Mouse (Mus musculus) spleen, adult 18-20 months (tissue): ENCODE data around the gene Fcrl1.

Experiments
- DNase-seq, 2 experiments: peaks; one replicate each; pipeline ENCODE4 v3.0.0; 2022; ENCODE audit warnings: mixed read lengths in 2 of 2

Fcrl1 gene

GRCm38 (mm10) chr3:87411150-87411549, 35.0 kb downstream of the Fcrl1 start:
- peak; percentile 46 to 63 for DNase-seq

GRCm38 (mm10) chr3:87420645-87421044, 44.5 kb downstream of the Fcrl1 start:
- no peak for DNase-seq

- DNase-seq: no peak
Observed at GRCm38 (mm10) chr3:87422386-87422910, 46.3 kb downstream of the Fcrl1 start.

GRCm38 (mm10) chr3:87435479-87435878, 59.3 kb downstream of the Fcrl1 start, which contains the start of gene Fcrl5:
Gene Fcrl5 (plus strand): TSS chr3:87435773.
- no peak for DNase-seq

GRCm38 (mm10) chr3:87440586-87440985, 64.4 kb downstream of the Fcrl1 start:
- no peak for DNase-seq

- no peak for DNase-seq
Observed at GRCm38 (mm10) chr3:87443968-87444367, 67.8 kb downstream of the Fcrl1 start.
